Mouse (Mus musculus) forebrain, embryonic 14.5 days (tissue): Measurements from ENCODE around the gene Nrxn1. TPM values are rescaled to one million over a fixed set of nuclear protein-coding genes. Genes with fewer than 3 reads are reported as not detected.

ENCODE experiments used
- microRNA-seq: library from miRNA; unstranded; fragments of <30 nt; microRNA quantifications from one replicate; pipeline ENCODE4, GENCODE M21; 2016
- polyA plus RNA-seq: library from polyadenylated mRNA; unstranded; fragments of >200 nt; fragmentation: Nextera tagmentation; extraction: Ambion mirVana; gene quantifications from 2 replicates; pipeline ENCODE4 v1.2.1, GENCODE M21; 2014

Nrxn1 gene
- polyA plus RNA-seq, 1 experiment from 2014 or later = 69.8 TPM

Small RNAs within 50 kb of the gene (microRNA-seq; reads per million reads assigned to microRNA genes)
- gene Gm24510 (not detected), gene Gm27475 (not detected), gene Gm47307 (not detected)
